ENCODE assay signal across 9 mouse cellular contexts in the genomic region with DNA sequence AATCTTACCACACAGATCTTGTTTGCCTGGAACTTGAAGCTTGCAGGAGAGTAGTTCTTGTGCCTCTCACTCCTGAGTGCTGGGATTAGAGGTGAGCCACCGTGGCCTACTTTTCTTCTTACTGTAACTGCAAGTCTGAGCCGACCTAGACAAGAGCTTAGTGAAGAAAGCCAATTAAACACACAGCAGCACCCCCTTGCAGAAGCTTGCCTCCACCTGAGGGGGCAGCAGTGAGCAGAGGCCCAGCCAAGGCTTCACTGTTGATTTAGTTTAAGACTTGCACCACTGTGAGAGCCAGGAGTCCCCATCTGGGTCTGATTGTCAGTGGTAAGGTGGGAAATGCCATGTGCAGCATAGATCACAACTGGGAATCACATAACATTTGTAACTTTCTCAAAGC. TPM values are rescaled to one million over a fixed set of nuclear protein-coding genes. Genes with fewer than 3 reads are reported as not detected.
DNase-seq lines count a peak whose midpoint lies in the region; ATAC-seq and TF ChIP-seq lines count a peak whose summit lies in the region.
"Had no signal": no experiment of that assay in that cellular context is flagged by ENCODE, and none has a peak within 500 bp of the region (broad histone marks: within the 10 kb centered on the region; RNA-seq: fewer than 3 reads in every experiment).

No protein-coding gene starts in this region.

- peak; percentile 99 for TF ChIP-seq CTCF in E14TG2a.4 (conservative IDR thresholded peaks at IDR 0.05; ENCODE audit: low read length)
- peak; percentile 87 for TF ChIP-seq CTCF in lung, adult 2 months (IDR thresholded peaks at IDR 0.05; ENCODE audit: insufficient read depth, low read length)

- no peak overlapping the region for H3K4me2 ChIP-seq in forebrain, embryonic 14.5 days (ENCODE audit: low read length)
- H3K4me2 ChIP-seq: hindbrain, embryonic 15.5 days had no signal

- no peak overlapping the region for H3K4me3 ChIP-seq in E14TG2a.4 (replicated peaks; ENCODE audit: low read length)
- no peak overlapping the region for H3K4me3 ChIP-seq in forebrain, embryonic 14.5 days (ENCODE audit: low read depth, low read length)
- H3K4me3 ChIP-seq in lung, adult 2 months (replicated peaks; ENCODE audit: extremely low read depth, low read depth, low read length) = no peak overlapping the region
- H3K4me3 ChIP-seq: hindbrain, embryonic 15.5 days had no signal

- no peak overlapping the region for H3K9ac ChIP-seq in forebrain, embryonic 14.5 days (ENCODE audit: low read length)
- H3K9ac ChIP-seq: hindbrain, embryonic 15.5 days had no signal

- TF ChIP-seq POLR2A in lung, adult 2 months (IDR thresholded peaks at IDR 0.05; ENCODE audit: borderline replicate concordance, extremely low read depth, low read depth, low read length) = no peak

- H3K27me3 ChIP-seq in E14TG2a.4 (ENCODE audit: insufficient read depth, low read length) = no peaks in the 10 kb centered on the region
- H3K27me3 ChIP-seq in forebrain, embryonic 14.5 days (replicated peaks; ENCODE audit: control insufficient read depth, insufficient read depth, low read length) = no peaks in the 10 kb centered on the region
- H3K27me3 ChIP-seq: hindbrain, embryonic 15.5 days had no signal

- WGBS in forebrain, embryonic 14.5 days = 20% methylated on average over 2 of the region's 2 CpGs
- WGBS in lung, adult 2 months = 27% methylated on average over 2 of the region's 2 CpGs

- DNase-seq in A20 (ENCODE audit: low read depth, low spot score) = peak; percentile 73
- DNase-seq in c-Kit-negative CD71-positive TER-119-positive erythroid progenitor cells, embryonic 14.5 days (ENCODE audit: low read depth, low spot score) = peak; percentile 26
- peak; percentile 74 for DNase-seq in forebrain, embryonic 14.5 days (ENCODE audit: low spot score)
- DNase-seq in kidney, postnatal 36 days = peak; percentile 32 to 77
- peak; percentile 65 for DNase-seq in lung, adult 2 months
- peak; percentile 90 for DNase-seq in retina, postnatal 7 days (ENCODE audit: low read depth, low spot score)
- DNase-seq in urinary bladder, postnatal 4 days (ENCODE audit: low spot score in 2 of 2) = peak; percentile 48 to 80

- H3K36me3 ChIP-seq in E14TG2a.4 (ENCODE audit: insufficient read depth, low read length) = peaks cover 79% of the 10 kb centered on the region
- peaks cover 31% of the 10 kb centered on the region for H3K36me3 ChIP-seq in forebrain, embryonic 14.5 days (ENCODE audit: control insufficient read depth, insufficient read depth, low read length)
- H3K36me3 ChIP-seq: hindbrain, embryonic 15.5 days had no signal

- no peak overlapping the region for H3K27ac ChIP-seq in forebrain, embryonic 14.5 days (ENCODE audit: low read depth, low read length)

- H3K9me3 ChIP-seq in E14TG2a.4 (ENCODE audit: low read length) = no peaks in the 10 kb centered on the region
- H3K9me3 ChIP-seq in forebrain, embryonic 14.5 days (replicated peaks; ENCODE audit: control insufficient read depth, low read length) = no peaks in the 10 kb centered on the region
- H3K9me3 ChIP-seq: hindbrain, embryonic 15.5 days had no signal

- peaks cover 16% of the 10 kb centered on the region for H3K4me1 ChIP-seq in E14TG2a.4 (replicated peaks; ENCODE audit: low read depth, low read length)
- no peaks in the 10 kb centered on the region for H3K4me1 ChIP-seq in forebrain, embryonic 14.5 days (ENCODE audit: control insufficient read depth, insufficient read depth, low read length)
- H3K4me1 ChIP-seq in lung, adult 2 months (ENCODE audit: control insufficient read depth, insufficient read depth, low read length) = no peaks in the 10 kb centered on the region

- no peak for ATAC-seq in forebrain, embryonic 14.5 days

RNA-seq across cellular contexts. Expression of gene Kif14, which starts 58.8 kb away (rescaled TPM):
- 3.2 and 3.5 TPM in 2 replicates for polyA plus RNA-seq in forebrain, embryonic 14.5 days (2014; fragmentation: Nextera tagmentation; extraction: Ambion mirVana)
- polyA plus RNA-seq in lung, adult 2 months (2012; rRNA removed) = 0.07 and 0.25 TPM in 2 replicates

Comparison
In these comparisons a context has a peak if more than half of its experiments do, and no peak if none do; other contexts are left out.
1. DNase-seq: peak in every context shown above with its lines; median percentile 90 in retina, postnatal 7 days; 74 in forebrain, embryonic 14.5 days; 73 in A20; 65 in lung, adult 2 months; 64 in urinary bladder, postnatal 4 days; 54 in kidney, postnatal 36 days; 26 in c-Kit-negative CD71-positive TER-119-positive erythroid progenitor cells, embryonic 14.5 days.